Comparison of ENCODE assay signal across 8 mouse cellular contexts in genomic region chr1:184827175-184827701, GRCm38 (mm10). TPM values are rescaled to one million over a fixed set of nuclear protein-coding genes. Genes with fewer than 3 reads are reported as not detected.
A peak's percentile ranks its signal among the peaks of the same experiment; 100 is the strongest.
DNase-seq lines count a peak whose midpoint lies in the region; ATAC-seq and TF ChIP-seq lines count a peak whose summit lies in the region.

No protein-coding gene starts in this region.

- no peak; the same call in 1 of the 2 replicates for TF ChIP-seq POLR2A in liver, adult 2 months (IDR thresholded peaks at IDR 0.05; ENCODE audit: extremely low read depth, insufficient read depth, low read length)
- TF ChIP-seq POLR2A in testis, adult 2 months (IDR thresholded peaks at IDR 0.05; ENCODE audit: control insufficient read depth, low read depth, low read length): no peak

- H3K4me1 ChIP-seq in hindbrain, embryonic 14.5 days (replicated peaks; ENCODE audit: control insufficient read depth, insufficient read depth, low read length): peaks cover 18% of the 10 kb centered on the region
- H3K4me1 ChIP-seq in liver, adult 2 months (ENCODE audit: control insufficient read depth, insufficient read depth, low read length): peaks cover 43% of the 10 kb centered on the region
- H3K4me1 ChIP-seq in testis, adult 2 months (ENCODE audit: control insufficient read depth, insufficient read depth, low read length): peaks cover 24% of the 10 kb centered on the region

- DNase-seq in adrenal gland, adult (ENCODE audit: inconsistent age in 2 of 2, low spot score in 1 of 2): peak; percentile 74 to 80
- no peak for DNase-seq in adrenal gland, adult 18-20 months (ENCODE audit: low spot score in 2 of 2)
- peak; percentile 93 for DNase-seq in ZHBTc4 (ENCODE audit: low read depth, low spot score)
- DNase-seq in hindbrain, embryonic 14.5 days (ENCODE audit: low spot score): no peak
- peak; percentile 99 for DNase-seq in liver, adult 2 months (ENCODE audit: extremely low read depth, low read depth, low spot score)
- no peak for DNase-seq in spleen, adult 18-20 months

- peak overlapping the region; percentile 16; the same call in 1 of the 2 replicates for H3K9ac ChIP-seq in hindbrain, embryonic 14.5 days
- H3K9ac ChIP-seq in liver, adult 2 months (ENCODE audit: low read depth, low read length): peak overlapping the region; percentile 81

- H3K4me2 ChIP-seq in hindbrain, embryonic 14.5 days (replicated peaks): peak overlapping the region; percentile 46

- no peak for ATAC-seq in hindbrain, embryonic 14.5 days (ENCODE audit: low FRiP score)
- ATAC-seq in granulocyte monocyte progenitor cell, adult 5-6 weeks (replicated peaks; ENCODE audit: poor library complexity, severe bottlenecking): no peak

- H3K9me3 ChIP-seq in hindbrain, embryonic 14.5 days (ENCODE audit: control insufficient read depth, low read length): no peaks in the 10 kb centered on the region

- TF ChIP-seq CTCF in liver, adult 2 months (IDR thresholded peaks at IDR 0.05; ENCODE audit: low read depth, low read length): no peak
- TF ChIP-seq CTCF in testis, adult 2 months (IDR thresholded peaks at IDR 0.05; ENCODE audit: control insufficient read depth, insufficient read depth, insufficient replicate concordance, low read depth, low read length): no peak

- no peak overlapping the region for H3K27ac ChIP-seq in hindbrain, embryonic 14.5 days
- peak overlapping the region; percentile 97 for H3K27ac ChIP-seq in liver, adult 2 months (replicated peaks; ENCODE audit: insufficient read depth, low read depth, low read length)
- H3K27ac ChIP-seq in testis, adult 2 months (ENCODE audit: control insufficient read depth, insufficient read depth, low read depth, low read length): peak overlapping the region; percentile 65

- H3K36me3 ChIP-seq in hindbrain, embryonic 14.5 days (replicated peaks; ENCODE audit: control insufficient read depth, insufficient read depth): peaks cover 14% of the 10 kb centered on the region
- H3K36me3 ChIP-seq in liver, adult 2 months (ENCODE audit: control insufficient read depth, insufficient read depth, low read length): peaks cover 24% of the 10 kb centered on the region
- H3K36me3 ChIP-seq in testis, adult 2 months (ENCODE audit: control insufficient read depth, insufficient read depth, low read length): no peaks in the 10 kb centered on the region

- WGBS in hindbrain, embryonic 14.5 days: 26% methylated on average over 23 of the region's 23 CpGs
- 21% methylated on average over 23 of the region's 23 CpGs for WGBS in liver, adult 2 months

- no peaks in the 10 kb centered on the region for H3K27me3 ChIP-seq in hindbrain, embryonic 14.5 days (ENCODE audit: control insufficient read depth, insufficient read depth, low read length)
- no peaks in the 10 kb centered on the region for H3K27me3 ChIP-seq in liver, adult 2 months (ENCODE audit: control insufficient read depth, insufficient read depth, low read length)
- H3K27me3 ChIP-seq in testis, adult 2 months (ENCODE audit: control insufficient read depth, insufficient read depth, low read length): no peaks in the 10 kb centered on the region

- peaks cover 16% of the 10 kb centered on the region; the same call in 1 of the 2 replicates for H3K79me2 ChIP-seq in liver, adult 2 months (ENCODE audit: control insufficient read depth, insufficient read depth, low read length)

- H3K4me3 ChIP-seq in hindbrain, embryonic 14.5 days (replicated peaks; ENCODE audit: low read length): peak overlapping the region; percentile 14
- peak overlapping the region; percentile 63 for H3K4me3 ChIP-seq in liver, adult 2 months (ENCODE audit: insufficient read depth, low read depth, low read length)
- peak overlapping the region; percentile 57 for H3K4me3 ChIP-seq in testis, adult 2 months (ENCODE audit: control insufficient read depth, low read depth, low read length)

RNA-seq across cellular contexts. Expression of gene Marc1, which starts 16.1 kb away (rescaled TPM):
- total RNA-seq in adrenal gland, adult 18-20 months (2021): 10 to 100 TPM in 1 of 2 experiments, 1 to 10 TPM in 1; 6.1 to 19.0 TPM
- polyA plus RNA-seq in hindbrain, embryonic 14.5 days (2014; fragmentation: Nextera tagmentation; extraction: Ambion mirVana): 0.21 and 0.33 TPM in 2 replicates
- 345 and 386 TPM in 2 replicates for total RNA-seq in liver, adult 2 months (2014; rRNA removed)
- 395 and 462 TPM in 2 replicates for polyA plus RNA-seq in liver, adult 2 months (2012; rRNA removed)
- polyA plus RNA-seq in testis, adult 2 months (2012; rRNA removed): 0.24 TPM in 1 of 2 replicates, not detected in the other
- not detected in 2 replicates for total RNA-seq in granulocyte monocyte progenitor cell, adult 5-6 weeks (2014; fragmentation: Nextera tagmentation)
- total RNA-seq in granulocyte monocyte progenitor cell, adult 5-6 weeks (2017): 0.26 TPM in 1 of 2 replicates, not detected in the other

RNA-seq across cellular contexts. Expression of gene Marc2, which starts 19.0 kb away (rescaled TPM):
- total RNA-seq in adrenal gland, adult 18-20 months (2021): 100 to 1,000 TPM; 381 to 428 TPM
- polyA plus RNA-seq in hindbrain, embryonic 14.5 days (2014; fragmentation: Nextera tagmentation; extraction: Ambion mirVana): 141 and 144 TPM in 2 replicates
- 563 and 653 TPM in 2 replicates for total RNA-seq in liver, adult 2 months (2014; rRNA removed)
- polyA plus RNA-seq in liver, adult 2 months (2012; rRNA removed): 365 and 397 TPM in 2 replicates
- polyA plus RNA-seq in testis, adult 2 months (2012; rRNA removed): 34.3 and 36.5 TPM in 2 replicates
- total RNA-seq in granulocyte monocyte progenitor cell, adult 5-6 weeks (2014; fragmentation: Nextera tagmentation): 188 and 207 TPM in 2 replicates
- total RNA-seq in granulocyte monocyte progenitor cell, adult 5-6 weeks (2017): 65.2 and 82.6 TPM in 2 replicates

RNA-seq across cellular contexts. Expression of gene C130074G19Rik, which starts 55.8 kb away (rescaled TPM):
- 10 to 100 TPM; 32.3 to 64.9 TPM for total RNA-seq in adrenal gland, adult 18-20 months (2021)
- polyA plus RNA-seq in hindbrain, embryonic 14.5 days (2014; fragmentation: Nextera tagmentation; extraction: Ambion mirVana): 1.1 and 1.5 TPM in 2 replicates
- total RNA-seq in liver, adult 2 months (2014; rRNA removed): 84.6 and 88.6 TPM in 2 replicates
- polyA plus RNA-seq in liver, adult 2 months (2012; rRNA removed): 56.3 and 68.3 TPM in 2 replicates
- polyA plus RNA-seq in testis, adult 2 months (2012; rRNA removed): 6.0 and 6.4 TPM in 2 replicates
- total RNA-seq in granulocyte monocyte progenitor cell, adult 5-6 weeks (2014; fragmentation: Nextera tagmentation): not detected in 2 replicates
- total RNA-seq in granulocyte monocyte progenitor cell, adult 5-6 weeks (2017): 0.13 TPM in 1 of 2 replicates, not detected in the other

Comparison
In these comparisons a context has a peak if more than half of its experiments do, and no peak if none do; other contexts are left out.
1. DNase-seq: peak in adrenal gland, adult (2 of 2), ZHBTc4 (single experiment) and liver, adult 2 months (single experiment); none in adrenal gland, adult 18-20 months (0 of 2), hindbrain, embryonic 14.5 days (single experiment) and spleen, adult 18-20 months (0 of 2).
2. RNA of gene Marc1, which starts 16.1 kb away (total RNA-seq): 345 to 386 TPM in liver, adult 2 months; 6.1 to 19.0 TPM in adrenal gland, adult 18-20 months and 0.26 TPM in granulocyte monocyte progenitor cell, adult 5-6 weeks; every median in the first group is over 10 times any median in the second.
3. RNA of gene C130074G19Rik, which starts 55.8 kb away (total RNA-seq): 84.6 to 88.6 TPM in liver, adult 2 months and 32.3 to 64.9 TPM in adrenal gland, adult 18-20 months; 0.13 TPM in granulocyte monocyte progenitor cell, adult 5-6 weeks; every median in the first group is over 10 times any median in the second.
4. Peak in every context shown above with its lines, with median percentiles within 50 percentile points of each other: H3K4me3 ChIP-seq.